Mouse (Mus musculus): Measurements from ENCODE around the gene Mrps26. TPM values are rescaled to one million over a fixed set of nuclear protein-coding genes. Genes with fewer than 3 reads are reported as not detected.
A peak's percentile ranks its signal among the peaks of the same experiment; 100 is the strongest.
"Not testable (repeated sequence)": the region's sequence is repeated elsewhere in the genome, so short reads cannot be mapped to it uniquely, and the experiment has no call there.

Mrps26 gene
- 83.9 and 88.8 TPM in 2 replicates for polyA plus RNA-seq (2015; fragmentation: Nextera tagmentation; extraction: Ambion mirVana)

DNA sequence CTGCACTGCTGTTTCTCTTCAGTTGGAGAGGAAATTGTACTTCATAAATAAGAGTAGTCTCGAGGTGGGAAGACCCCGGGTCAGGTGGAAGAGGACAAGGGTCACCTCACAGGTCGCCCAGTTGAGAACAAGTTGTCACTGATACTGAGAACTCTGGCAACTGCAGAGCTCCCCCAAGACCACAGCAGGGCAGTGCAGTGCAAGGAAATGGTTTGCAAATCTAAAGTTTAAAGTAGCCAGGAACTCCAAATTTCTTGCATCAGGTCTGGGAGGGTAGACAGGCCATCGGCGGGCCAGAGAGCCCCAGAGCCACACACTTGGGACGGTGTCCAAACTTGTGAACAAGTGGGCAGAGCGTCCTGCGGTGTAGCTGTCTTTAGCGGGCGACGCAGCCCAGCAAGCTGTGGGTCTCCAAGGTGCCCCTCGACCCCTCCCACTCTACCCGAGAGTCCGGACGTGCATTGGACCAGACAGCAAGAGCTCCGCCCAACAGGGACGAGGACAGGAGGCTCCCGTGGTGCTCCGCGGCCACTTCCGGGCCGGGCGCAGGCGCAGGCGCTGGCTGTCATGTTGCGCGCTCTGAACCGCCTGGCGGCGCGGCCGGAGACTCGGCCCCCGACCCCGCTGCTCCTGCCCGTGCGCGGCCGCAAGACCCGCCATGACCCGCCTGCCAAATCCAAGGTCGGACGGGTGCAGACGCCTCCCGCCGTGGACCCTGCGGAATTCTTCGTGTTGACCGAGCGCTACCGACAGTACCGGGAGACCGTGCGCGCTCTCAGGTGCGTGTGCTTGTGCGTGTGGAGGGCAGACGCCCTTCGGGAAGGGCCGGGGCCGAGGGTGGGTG, at the start of gene Mrps26:
TSS of gene Mrps26 (plus strand) at position 531 of the 844 bp plus-strand sequence.
- ATAC-seq (ENCODE audit: low FRiP score), result peak; percentile 99
- H3K4me2 ChIP-seq, result peak within 1 kb of the TSS; percentile 85
- H3K27me3 ChIP-seq, result no peaks in the 10 kb centered on the region
- H3K4me3 ChIP-seq, result peak within 1 kb of the TSS; percentile 96
- peak within 1 kb of the TSS; percentile 69; the same call in 1 of the 2 replicates for H3K27ac ChIP-seq
- H3K36me3 ChIP-seq, result peaks cover 28% of the 10 kb centered on the region
- no peaks in the 10 kb centered on the region for H3K9me3 ChIP-seq
- peaks cover 28% of the 10 kb centered on the region for H3K4me1 ChIP-seq (replicated peaks)
- WGBS, result under 1% methylated on average over 61 of the region's 61 CpGs
- peak within 1 kb of the TSS; percentile 95 for H3K9ac ChIP-seq

DNA sequence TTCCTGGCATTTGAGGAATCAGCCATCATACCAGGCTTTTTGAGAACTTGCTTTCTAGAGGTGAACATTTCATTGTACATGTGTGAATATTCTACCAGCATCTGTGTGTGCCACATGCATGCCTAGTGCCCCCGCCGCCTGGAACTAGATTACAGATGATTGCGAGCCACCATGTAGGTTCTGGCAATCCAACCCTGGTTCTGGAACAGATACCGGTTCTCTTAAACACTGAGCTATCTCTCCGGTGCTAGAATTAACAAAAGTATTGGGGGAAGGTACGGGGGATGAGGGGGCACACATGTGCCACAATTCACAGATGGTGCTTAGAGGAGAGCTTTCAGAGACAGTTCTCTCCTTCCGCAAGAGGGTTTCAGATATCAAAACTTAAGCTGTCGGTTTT, 49.6 kb upstream of the Mrps26 start:
- H3K4me3 ChIP-seq, result no peak overlapping the region
- H3K9me3 ChIP-seq, result no peaks in the 10 kb centered on the region
- WGBS, result 97% methylated on average over 8 of the region's 8 CpGs
- H3K27ac ChIP-seq, result no peak overlapping the region
- H3K4me2 ChIP-seq, result no peak overlapping the region
- H3K4me1 ChIP-seq (replicated peaks), result no peaks in the 10 kb centered on the region
- H3K9ac ChIP-seq, result no peak overlapping the region
- ATAC-seq (ENCODE audit: low FRiP score), result no peak
- H3K27me3 ChIP-seq, result no peaks in the 10 kb centered on the region
- H3K36me3 ChIP-seq, result peaks cover 37% of the 10 kb centered on the region

DNA sequence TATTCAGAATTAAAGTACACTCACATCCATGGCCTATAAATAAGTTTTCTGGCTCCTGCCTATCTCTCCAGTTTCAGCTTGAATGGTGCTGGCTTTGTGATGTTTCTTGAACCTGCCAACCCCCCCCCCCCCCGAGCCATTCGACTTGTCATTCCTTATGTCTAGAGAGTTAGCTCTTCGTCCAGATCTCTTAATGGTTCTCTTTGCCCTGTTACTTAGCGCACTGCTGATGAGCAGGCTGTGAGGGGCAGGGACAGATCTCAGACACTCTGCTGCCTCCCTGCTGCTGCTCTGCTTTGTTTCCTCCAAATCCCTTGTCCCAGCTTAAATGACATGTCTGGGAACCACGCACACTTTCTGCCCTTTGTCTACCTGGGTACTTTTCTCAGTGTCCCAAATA, 47.8 kb upstream of the Mrps26 start:
- no peak overlapping the region for H3K4me3 ChIP-seq
- WGBS, result 47% methylated on average over 5 of the region's 5 CpGs
- H3K9ac ChIP-seq, result no peak overlapping the region; the same call in 1 of the 2 replicates
- ATAC-seq (ENCODE audit: low FRiP score), result no peak
- H3K27ac ChIP-seq, result no peak overlapping the region
- H3K27me3 ChIP-seq, result no peaks in the 10 kb centered on the region
- no peaks in the 10 kb centered on the region for H3K9me3 ChIP-seq
- H3K36me3 ChIP-seq, result peaks cover 42% of the 10 kb centered on the region
- no peak overlapping the region for H3K4me2 ChIP-seq
- H3K4me1 ChIP-seq (replicated peaks), result no peaks in the 10 kb centered on the region

DNA sequence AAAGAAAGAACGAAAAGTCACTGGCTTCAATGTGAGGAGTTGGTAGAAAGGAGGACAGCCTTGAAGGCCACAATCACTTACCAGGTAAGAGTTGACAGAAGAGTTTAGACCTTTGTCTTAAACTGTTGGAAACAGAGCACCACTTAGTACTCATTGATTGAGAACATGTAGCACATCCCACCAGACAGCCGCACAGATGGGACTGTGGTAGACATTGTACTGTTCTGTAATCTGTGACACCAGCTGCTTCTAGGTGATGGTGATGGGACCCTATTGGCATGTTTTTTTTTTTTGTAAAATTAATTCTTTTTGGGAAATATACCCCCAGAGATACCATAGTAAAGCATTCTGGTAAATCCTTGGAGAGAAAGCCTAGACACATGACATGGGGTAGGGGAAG, 41.6 kb upstream of the Mrps26 start:
- Histone ChIP-seq H3K36me3 (peaks cover 69% of the 10 kb centered on the region), H3K27ac (no peak overlapping the region), H3K4me1 (replicated peaks) (no peaks in the 10 kb centered on the region), H3K4me2 (no peak overlapping the region), H3K27me3 (no peaks in the 10 kb centered on the region), H3K4me3 (no peak overlapping the region), H3K9me3 (no peaks in the 10 kb centered on the region), H3K9ac (no peak overlapping the region)
- 100% methylated on average over 2 of the region's 2 CpGs for WGBS
- no peak for ATAC-seq (ENCODE audit: low FRiP score)

DNA sequence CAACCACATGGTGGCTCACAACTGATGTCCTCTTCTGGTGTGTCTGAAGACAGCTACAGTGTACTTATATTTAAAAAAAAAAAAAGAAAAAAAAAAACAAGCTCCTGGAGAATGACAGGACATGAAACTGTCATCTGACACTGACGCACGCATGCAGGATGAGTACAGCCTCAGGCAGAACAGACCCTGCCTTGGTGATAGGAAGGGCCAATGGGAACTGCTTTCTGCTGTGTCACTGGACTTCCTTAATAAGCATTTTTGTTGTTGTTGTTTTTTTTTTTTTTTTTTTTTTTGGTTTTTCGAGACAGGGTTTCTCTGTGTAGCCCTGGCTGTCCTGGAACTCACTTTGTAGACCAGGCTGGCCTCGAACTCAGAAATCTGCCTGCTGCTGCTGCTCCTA, 38.1 kb upstream of the Mrps26 start:
- H3K4me2 ChIP-seq; H3K9ac ChIP-seq; ATAC-seq (ENCODE audit: low FRiP score); H3K27me3 ChIP-seq; H3K4me3 ChIP-seq; H3K27ac ChIP-seq; H3K9me3 ChIP-seq; H3K4me1 ChIP-seq (replicated peaks): not testable (repeated sequence)
- 92% methylated on average over 4 of the region's 4 CpGs for WGBS
- peaks cover 76% of the 10 kb centered on the region for H3K36me3 ChIP-seq

DNA sequence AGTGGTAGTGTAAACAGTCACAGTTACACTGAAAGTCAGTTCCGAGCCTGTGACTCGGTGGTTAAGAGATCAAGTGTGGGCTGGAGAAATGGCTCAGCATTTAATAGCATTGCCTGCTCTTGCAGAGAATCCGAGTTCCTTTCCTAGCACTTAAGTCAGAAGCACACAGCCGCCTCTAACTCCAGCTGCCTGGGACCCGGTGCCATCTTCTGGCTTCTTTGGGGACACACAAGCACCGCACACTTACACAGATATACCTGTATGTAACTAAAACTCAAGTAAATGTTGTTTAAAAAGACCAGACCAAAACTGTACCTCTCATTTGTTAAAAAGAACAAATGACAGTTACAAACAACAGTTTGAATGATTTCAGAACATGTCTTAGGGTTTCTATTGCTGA, 35.1 kb upstream of the Mrps26 start:
- H3K27me3 ChIP-seq, result no peaks in the 10 kb centered on the region
- H3K4me1 ChIP-seq (replicated peaks), result no peaks in the 10 kb centered on the region
- H3K4me3 ChIP-seq, result no peak overlapping the region
- no peaks in the 10 kb centered on the region for H3K9me3 ChIP-seq
- ATAC-seq (ENCODE audit: low FRiP score), result no peak
- WGBS, result 89% methylated on average over 6 of the region's 6 CpGs
- peaks cover 62% of the 10 kb centered on the region for H3K36me3 ChIP-seq
- H3K9ac ChIP-seq, result no peak overlapping the region
- no peak overlapping the region for H3K4me2 ChIP-seq
- H3K27ac ChIP-seq, result no peak overlapping the region

DNA sequence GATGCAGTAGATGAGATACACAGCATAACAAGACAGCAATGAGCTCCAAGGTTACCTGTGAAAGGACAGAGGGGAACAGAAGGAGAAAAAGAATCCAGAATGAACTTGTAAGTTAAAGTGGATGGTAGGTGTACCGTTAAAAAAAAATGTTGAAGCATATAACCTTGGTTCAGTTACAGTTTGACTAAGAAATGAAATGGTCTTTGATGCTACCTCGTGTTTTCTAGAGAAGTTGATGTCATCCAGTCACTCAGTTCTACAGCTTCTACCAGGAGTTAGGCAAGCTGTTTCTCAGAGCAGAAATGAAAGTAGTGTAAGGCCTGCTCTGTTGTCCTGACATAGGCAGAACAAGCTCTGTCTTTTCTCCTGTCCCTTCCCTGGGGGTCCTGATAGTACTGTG, 34.3 kb upstream of the Mrps26 start:
- no peaks in the 10 kb centered on the region for H3K27me3 ChIP-seq
- no peak overlapping the region for H3K9ac ChIP-seq
- no peaks in the 10 kb centered on the region for H3K9me3 ChIP-seq
- no peak overlapping the region for H3K4me2 ChIP-seq
- no peak overlapping the region for H3K27ac ChIP-seq
- H3K4me1 ChIP-seq (replicated peaks), result no peaks in the 10 kb centered on the region
- peaks cover 69% of the 10 kb centered on the region for H3K36me3 ChIP-seq
- 89% methylated on average over 2 of the region's 2 CpGs for WGBS
- H3K4me3 ChIP-seq, result no peak overlapping the region
- no peak for ATAC-seq (ENCODE audit: low FRiP score)

DNA sequence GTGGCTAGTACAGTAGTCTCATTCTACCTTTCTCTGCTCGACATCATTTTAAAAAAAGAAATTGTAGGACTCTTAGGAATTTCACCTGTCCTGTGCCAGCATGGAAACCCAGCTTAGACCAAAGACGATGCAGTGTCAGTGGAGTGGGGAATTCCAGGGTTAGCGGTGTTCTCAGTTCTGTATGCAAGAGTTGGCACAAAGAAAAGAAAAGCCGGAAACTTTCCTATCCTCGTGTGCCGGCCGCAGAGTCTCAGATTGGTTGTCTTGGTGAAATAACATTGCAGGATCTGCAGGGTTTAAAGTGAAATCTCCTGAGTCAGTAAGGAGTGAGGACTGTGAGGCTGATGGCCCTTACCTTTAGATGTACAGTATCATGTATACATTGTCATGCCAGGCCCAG, 33.6 kb upstream of the Mrps26 start:
- ATAC-seq (ENCODE audit: low FRiP score), result no peak
- H3K36me3 ChIP-seq, result peaks cover 71% of the 10 kb centered on the region
- H3K4me1 ChIP-seq (replicated peaks), result no peaks in the 10 kb centered on the region
- no peaks in the 10 kb centered on the region for H3K27me3 ChIP-seq
- H3K9me3 ChIP-seq, result no peaks in the 10 kb centered on the region
- H3K4me3 ChIP-seq, result no peak overlapping the region
- WGBS, result 81% methylated on average over 7 of the region's 7 CpGs
- no peak overlapping the region for H3K27ac ChIP-seq
- no peak overlapping the region for H3K9ac ChIP-seq
- H3K4me2 ChIP-seq, result no peak overlapping the region

DNA sequence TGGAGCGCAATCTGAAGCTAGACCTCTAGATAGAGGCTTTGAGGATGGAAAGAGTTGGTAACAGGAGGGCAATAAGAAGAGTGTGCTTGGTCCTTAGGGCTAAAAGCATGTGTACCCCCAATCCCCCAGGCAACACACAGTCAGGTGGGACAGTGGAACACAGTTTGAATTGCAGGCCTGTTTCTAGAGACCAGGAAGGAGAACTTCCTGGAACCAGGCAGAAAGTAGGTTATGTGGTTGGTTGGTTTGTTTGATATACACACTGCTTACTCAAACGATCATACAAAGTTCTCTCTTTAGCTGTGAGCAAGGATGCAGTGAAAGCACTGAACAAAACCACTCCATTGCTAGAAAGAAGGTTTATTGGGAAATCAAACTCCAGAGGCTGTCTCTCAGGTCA, 31.3 kb upstream of the Mrps26 start:
- Histone ChIP-seq H3K4me2 (no peak overlapping the region), H3K27ac (no peak overlapping the region), H3K9ac (no peak overlapping the region), H3K4me1 (replicated peaks) (no peaks in the 10 kb centered on the region), H3K27me3 (no peaks in the 10 kb centered on the region), H3K36me3 (peaks cover 76% of the 10 kb centered on the region), H3K9me3 (no peaks in the 10 kb centered on the region), H3K4me3 (no peak overlapping the region)
- ATAC-seq (ENCODE audit: low FRiP score), result no peak
- WGBS, result 95% methylated on average over 2 of the region's 2 CpGs

DNA sequence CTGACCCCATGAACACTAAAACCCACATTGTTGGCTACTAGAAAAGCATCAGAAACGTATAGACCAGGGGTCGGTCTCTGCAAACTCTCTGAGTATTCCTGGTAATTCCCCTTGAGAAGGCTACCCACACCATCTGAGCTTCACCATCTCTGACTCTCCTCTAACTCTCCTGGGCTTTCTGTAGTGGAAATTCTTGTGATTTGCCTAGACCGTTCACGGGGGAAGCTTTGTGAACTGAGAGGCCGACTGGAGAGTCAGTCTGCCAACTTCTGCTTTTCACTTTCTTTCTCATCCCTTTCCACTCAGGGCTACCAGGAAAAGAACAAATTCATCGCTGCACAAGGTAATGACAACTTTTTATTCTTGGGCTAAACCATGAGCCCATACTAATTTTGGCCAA, 28.5 kb upstream of the Mrps26 start:
- H3K4me2 ChIP-seq, result no peak overlapping the region
- 90% methylated on average over 6 of the region's 6 CpGs for WGBS
- no peak overlapping the region for H3K27ac ChIP-seq
- no peaks in the 10 kb centered on the region for H3K4me1 ChIP-seq (replicated peaks)
- H3K27me3 ChIP-seq, result no peaks in the 10 kb centered on the region
- H3K9me3 ChIP-seq, result no peaks in the 10 kb centered on the region
- peaks cover 81% of the 10 kb centered on the region for H3K36me3 ChIP-seq
- no peak overlapping the region for H3K4me3 ChIP-seq
- no peak for ATAC-seq (ENCODE audit: low FRiP score)
- no peak overlapping the region for H3K9ac ChIP-seq

DNA sequence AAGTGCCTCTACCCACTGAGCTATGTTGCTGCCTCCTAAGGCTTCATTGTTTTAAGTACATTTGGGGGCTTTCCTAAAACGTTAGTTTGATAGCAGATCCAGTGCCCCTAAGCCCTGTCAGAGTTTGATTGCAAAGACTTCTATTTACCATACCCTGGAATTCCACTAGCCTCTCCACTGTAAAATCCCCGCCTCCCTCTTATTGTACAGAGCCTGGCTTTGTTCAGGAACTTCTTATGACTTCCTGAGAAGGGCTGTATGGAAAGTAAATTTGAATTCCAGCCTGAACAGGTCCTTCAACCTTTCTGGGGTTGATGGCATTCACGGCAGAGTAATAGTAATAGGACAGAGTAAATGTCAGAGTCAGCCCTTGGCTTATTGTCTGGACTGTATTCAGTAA, 26.7 kb upstream of the Mrps26 start:
- Histone ChIP-seq H3K27me3 (no peaks in the 10 kb centered on the region), H3K4me1 (replicated peaks) (no peaks in the 10 kb centered on the region), H3K36me3 (peaks cover 96% of the 10 kb centered on the region), H3K4me2 (no peak overlapping the region), H3K9me3 (no peaks in the 10 kb centered on the region), H3K9ac (no peak overlapping the region), H3K4me3 (no peak overlapping the region), H3K27ac (no peak overlapping the region)
- WGBS, result 77% methylated on average over 3 of the region's 3 CpGs
- no peak for ATAC-seq (ENCODE audit: low FRiP score)

DNA sequence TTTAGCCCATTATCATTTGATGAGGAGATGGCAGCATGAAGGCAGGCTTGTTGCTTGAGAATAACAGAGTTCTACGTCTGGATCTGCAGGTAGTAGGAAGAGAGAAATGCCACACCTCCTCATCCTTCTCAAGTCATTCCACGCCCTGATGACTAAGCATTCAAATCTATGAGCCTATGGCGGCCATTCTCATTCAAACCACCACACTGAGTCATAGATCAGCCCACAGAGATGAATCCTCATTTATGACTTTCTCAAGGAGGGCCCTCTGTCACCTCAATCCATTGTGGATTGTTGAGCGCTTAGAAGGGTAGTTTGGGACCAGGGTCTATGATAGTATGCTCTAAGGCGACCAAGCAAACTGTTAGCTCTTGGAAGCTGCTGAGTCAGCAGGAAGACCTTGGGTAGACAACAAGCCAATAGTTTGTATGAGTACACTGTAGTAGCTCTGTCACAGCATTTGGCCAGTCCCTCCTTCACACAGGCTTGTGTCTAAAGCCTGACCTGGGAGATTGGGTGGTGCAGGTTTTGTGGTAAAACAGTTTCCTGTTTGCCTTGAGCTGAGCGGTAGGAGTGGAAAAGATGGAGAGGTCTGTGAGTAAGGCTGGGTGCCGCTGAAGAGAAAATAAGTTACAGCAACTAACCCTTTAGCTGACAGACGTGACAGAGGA, 24.5 kb upstream of the Mrps26 start:
- Histone ChIP-seq H3K9ac (no peak overlapping the region), H3K27me3 (no peaks in the 10 kb centered on the region), H3K9me3 (no peaks in the 10 kb centered on the region), H3K4me3 (no peak overlapping the region), H3K36me3 (peaks cover 97% of the 10 kb centered on the region), H3K4me2 (no peak overlapping the region), H3K27ac (no peak overlapping the region), H3K4me1 (replicated peaks) (no peaks in the 10 kb centered on the region)
- WGBS, result 93% methylated on average over 8 of the region's 8 CpGs
- no peak for ATAC-seq (ENCODE audit: low FRiP score)

DNA sequence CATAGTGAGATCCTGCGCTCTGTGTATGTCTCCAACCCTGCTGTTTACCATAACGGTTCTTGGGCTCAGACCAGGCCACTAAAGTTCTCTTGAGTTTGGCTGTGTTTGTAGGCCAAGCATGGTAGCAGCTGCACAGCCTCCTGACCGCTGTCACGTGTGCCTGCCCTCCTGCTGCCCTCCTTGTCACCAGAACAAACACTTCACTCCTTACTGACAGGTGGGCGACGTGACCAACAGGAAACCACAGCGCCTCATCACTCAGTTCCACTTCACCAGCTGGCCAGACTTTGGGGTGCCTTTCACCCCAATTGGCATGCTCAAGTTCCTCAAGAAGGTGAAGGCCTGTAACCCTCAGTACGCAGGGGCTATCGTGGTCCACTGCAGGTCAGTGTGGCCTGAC, 23.3 kb upstream of the Mrps26 start:
- WGBS, result 88% methylated on average over 9 of the region's 9 CpGs
- Histone ChIP-seq H3K4me3 (no peak overlapping the region), H3K4me2 (no peak overlapping the region), H3K4me1 (replicated peaks) (no peaks in the 10 kb centered on the region), H3K27ac (no peak overlapping the region), H3K9ac (no peak overlapping the region), H3K9me3 (no peaks in the 10 kb centered on the region), H3K27me3 (no peaks in the 10 kb centered on the region), H3K36me3 (peaks cover 97% of the 10 kb centered on the region)
- no peak for ATAC-seq (ENCODE audit: low FRiP score)

Data from hindbrain, embryonic 13.5 days (tissue).